Mouse (Mus musculus): ENCODE results near the gene Hivep3. TPM values are rescaled to one million over a fixed set of nuclear protein-coding genes. Genes with fewer than 3 reads are reported as not detected.

Gene Hivep3
- polyA plus RNA-seq, 1 experiment from 2014 or later = 3.2 TPM

GRCm38 (mm10) chr4:120120276-120120675 is 386.7 kb downstream of the Hivep3 start:
- Histone ChIP-seq H3K4me1 (peaks cover 8% of the 10 kb centered on the region), H3K9me3 (no peaks in the 10 kb centered on the region), H3K4me2 (no peak overlapping the region), H3K4me3 (no peak overlapping the region), H3K9ac (no peak overlapping the region), H3K36me3 (no peaks in the 10 kb centered on the region), H3K27ac (no peak overlapping the region), H3K27me3 (peaks cover 8% of the 10 kb centered on the region; the same call in 1 of the 2 replicates)
- ATAC-seq (ENCODE audit: insufficient number of reproducible peaks, low FRiP score, low TSS enrichment, low read depth) = no peak
- 30% methylated on average over 8 of the region's 8 CpGs for WGBS

DNA sequence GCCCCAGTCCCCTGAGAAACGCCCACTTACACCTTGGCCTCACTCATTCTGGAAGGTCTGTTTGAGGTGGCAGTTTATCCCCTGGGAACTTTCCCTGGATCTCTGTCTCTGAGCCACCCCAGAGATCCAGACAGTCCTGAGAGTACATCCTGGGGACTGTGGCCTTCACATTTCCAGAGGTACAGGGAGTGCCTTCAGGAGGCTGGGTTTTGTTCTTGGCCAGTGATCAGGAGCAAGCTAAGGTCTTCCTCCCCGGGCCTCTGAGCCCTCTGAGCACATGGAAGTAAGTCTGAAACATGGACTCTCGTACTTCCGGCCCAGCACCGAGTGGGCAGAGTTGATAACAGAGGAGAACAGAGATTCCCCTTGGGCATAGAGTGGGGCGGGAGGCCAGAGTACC is 391.1 kb downstream of the Hivep3 start:
- ATAC-seq (ENCODE audit: insufficient number of reproducible peaks, low FRiP score, low TSS enrichment, low read depth) = no peak
- H3K9me3 ChIP-seq = no peaks in the 10 kb centered on the region
- H3K9ac ChIP-seq = no peak overlapping the region
- peaks cover 34% of the 10 kb centered on the region for H3K4me1 ChIP-seq
- 75% methylated on average over 6 of the region's 6 CpGs for WGBS
- H3K4me3 ChIP-seq = no peak overlapping the region
- no peaks in the 10 kb centered on the region for H3K36me3 ChIP-seq
- H3K4me2 ChIP-seq = no peak overlapping the region
- peaks cover 6% of the 10 kb centered on the region; the same call in 1 of the 2 replicates for H3K27me3 ChIP-seq
- H3K27ac ChIP-seq = no peak overlapping the region

- ATAC-seq (ENCODE audit: insufficient number of reproducible peaks, low FRiP score, low TSS enrichment, low read depth) = no peak
- H3K4me2 ChIP-seq = no peak overlapping the region
- H3K36me3 ChIP-seq = no peaks in the 10 kb centered on the region
- H3K4me1 ChIP-seq = peaks cover 34% of the 10 kb centered on the region
- H3K27me3 ChIP-seq = 0 out of 2 replicates have a peak, but pooled peaks cover 5% of the 10 kb centered on the region
- no peak overlapping the region for H3K9ac ChIP-seq
- H3K9me3 ChIP-seq = no peaks in the 10 kb centered on the region
- H3K27ac ChIP-seq = peak overlapping the region; percentile 43
- H3K4me3 ChIP-seq = no peak overlapping the region
- 49% methylated on average over 6 of the region's 6 CpGs for WGBS
These were observed 392.5 kb downstream of the Hivep3 start for GRCm38 (mm10) chr4:120126047-120126446.

- no peak overlapping the region for H3K4me3 ChIP-seq
- H3K4me1 ChIP-seq = peaks cover 34% of the 10 kb centered on the region
- H3K27ac ChIP-seq = no peak overlapping the region
- no peaks in the 10 kb centered on the region for H3K36me3 ChIP-seq
- no peak for ATAC-seq (ENCODE audit: insufficient number of reproducible peaks, low FRiP score, low TSS enrichment, low read depth)
- 0 out of 2 replicates have a peak, but pooled peaks cover 5% of the 10 kb centered on the region for H3K27me3 ChIP-seq
- 79% methylated on average over 3 of the region's 3 CpGs for WGBS
- no peaks in the 10 kb centered on the region for H3K9me3 ChIP-seq
- no peak overlapping the region for H3K9ac ChIP-seq
- H3K4me2 ChIP-seq = no peak overlapping the region
These were observed 393.7 kb downstream of the Hivep3 start for GRCm38 (mm10) chr4:120127333-120127732.

GRCm38 (mm10) chr4:120128033-120128432 is 394.4 kb downstream of the Hivep3 start:
- Histone ChIP-seq H3K36me3 (no peaks in the 10 kb centered on the region), H3K4me2 (no peak overlapping the region), H3K4me3 (no peak overlapping the region), H3K9me3 (no peaks in the 10 kb centered on the region), H3K27me3 (0 out of 2 replicates have a peak, but pooled peaks cover 5% of the 10 kb centered on the region), H3K4me1 (peaks cover 34% of the 10 kb centered on the region), H3K27ac (no peak overlapping the region), H3K9ac (no peak overlapping the region)
- ATAC-seq (ENCODE audit: insufficient number of reproducible peaks, low FRiP score, low TSS enrichment, low read depth) = peak; percentile 49; the same call in 1 of the 2 replicates
- WGBS = 45% methylated on average over 4 of the region's 4 CpGs

DNA sequence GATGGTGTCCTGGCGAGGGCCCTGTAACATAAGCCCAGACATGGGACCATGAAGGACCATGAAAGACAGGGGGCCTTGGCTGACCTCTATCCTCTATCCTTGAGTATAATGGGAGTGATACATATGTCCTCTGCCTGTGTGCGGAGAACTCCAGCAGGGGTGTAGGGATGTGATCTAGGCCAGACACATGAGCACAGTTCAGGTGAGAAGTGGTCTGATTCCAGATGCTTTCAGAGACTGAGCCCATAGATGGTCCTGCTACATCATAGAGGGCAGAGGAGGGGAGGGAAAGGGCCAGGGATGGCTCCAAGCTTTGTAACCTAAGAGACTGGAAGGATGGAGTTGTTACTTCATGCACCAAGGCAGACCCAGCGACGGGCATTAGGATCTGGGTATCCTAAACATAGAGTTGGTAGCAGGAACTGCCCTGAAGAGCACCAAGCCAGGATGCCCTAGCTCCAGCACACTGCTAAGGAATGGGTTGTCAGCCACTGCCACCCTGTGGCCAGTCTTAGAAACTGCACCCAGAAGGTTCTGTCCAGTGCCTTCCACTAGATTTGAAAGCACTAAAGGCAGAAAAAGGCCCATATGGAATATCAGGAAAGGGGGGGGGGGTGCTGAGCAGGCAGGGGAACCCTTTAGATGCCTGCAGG is 395.8 kb downstream of the Hivep3 start:
- 45% methylated on average over 4 of the region's 4 CpGs for WGBS
- H3K4me2 ChIP-seq = no peak overlapping the region
- H3K36me3 ChIP-seq = no peaks in the 10 kb centered on the region
- no peak overlapping the region for H3K9ac ChIP-seq
- H3K27ac ChIP-seq = no peak overlapping the region
- peaks cover 34% of the 10 kb centered on the region for H3K4me1 ChIP-seq
- H3K9me3 ChIP-seq = no peaks in the 10 kb centered on the region
- no peak for ATAC-seq (ENCODE audit: insufficient number of reproducible peaks, low FRiP score, low TSS enrichment, low read depth)
- no peak overlapping the region for H3K4me3 ChIP-seq
- H3K27me3 ChIP-seq = no peaks in the 10 kb centered on the region

DNA sequence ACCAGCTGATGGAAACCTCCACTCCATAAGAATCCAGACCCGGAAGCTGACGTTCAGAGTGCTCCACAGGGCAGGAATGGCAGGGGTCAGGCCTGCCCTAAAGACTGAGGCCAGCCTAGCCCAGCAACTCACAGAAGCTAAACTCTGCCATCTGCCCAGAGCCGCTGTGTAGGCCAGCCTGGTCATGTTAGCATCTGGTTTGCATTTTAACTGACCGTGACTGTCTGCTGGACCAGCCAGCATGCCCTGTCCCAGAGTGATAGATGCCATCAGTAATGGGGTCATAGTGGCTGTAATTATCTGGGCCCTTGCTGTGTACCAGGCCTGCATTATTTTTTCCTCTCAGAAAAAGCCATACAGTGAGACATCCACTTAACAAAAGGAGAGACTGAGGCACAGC is 397.3 kb downstream of the Hivep3 start:
- H3K9me3 ChIP-seq = no peaks in the 10 kb centered on the region
- no peaks in the 10 kb centered on the region for H3K27me3 ChIP-seq
- H3K27ac ChIP-seq = no peak overlapping the region
- no peak overlapping the region for H3K9ac ChIP-seq
- H3K4me1 ChIP-seq = peaks cover 22% of the 10 kb centered on the region
- no peak; the same call in 1 of the 2 replicates for ATAC-seq (ENCODE audit: insufficient number of reproducible peaks, low FRiP score, low TSS enrichment, low read depth)
- no peaks in the 10 kb centered on the region for H3K36me3 ChIP-seq
- H3K4me2 ChIP-seq = no peak overlapping the region
- no peak overlapping the region for H3K4me3 ChIP-seq
- 35% methylated on average over 4 of the region's 4 CpGs for WGBS

DNA sequence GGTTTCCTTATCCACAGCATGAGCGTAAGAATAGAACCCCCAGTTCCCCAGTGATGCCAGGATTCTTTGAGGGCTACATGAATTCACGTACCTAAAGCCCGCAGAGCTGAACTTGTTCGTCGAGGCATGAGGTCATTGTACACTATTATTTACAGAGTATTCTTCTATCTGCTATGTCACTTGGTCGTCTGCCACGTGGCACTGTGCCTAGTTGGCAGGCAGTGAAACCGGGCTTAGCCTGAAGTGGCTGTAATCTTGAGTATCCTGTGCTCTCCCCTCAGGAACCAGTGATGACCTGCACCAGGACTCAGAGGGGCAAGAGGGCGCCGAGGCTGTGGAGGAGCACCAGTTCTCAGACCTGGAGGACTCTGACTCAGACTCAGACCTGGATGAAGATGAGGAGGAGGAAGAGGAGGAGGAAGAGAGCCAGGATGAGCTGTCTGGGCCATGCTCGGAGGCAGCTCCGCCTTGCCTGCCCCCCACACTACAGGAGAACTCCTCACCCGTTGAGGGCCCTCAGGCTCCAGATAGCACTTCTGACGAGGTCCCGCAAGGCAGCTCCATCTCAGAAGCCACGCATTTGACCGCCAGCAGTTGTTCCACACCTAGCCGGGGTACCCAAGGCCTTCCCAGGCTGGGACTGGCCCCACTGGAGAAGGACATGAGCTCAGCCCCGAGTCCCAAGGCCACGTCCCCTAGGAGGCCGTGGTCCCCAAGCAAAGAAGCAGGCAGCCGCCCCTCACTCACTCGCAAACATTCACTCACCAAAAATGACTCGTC is 398.0 kb downstream of the Hivep3 start:
- H3K4me1 ChIP-seq = peaks cover 18% of the 10 kb centered on the region
- H3K9me3 ChIP-seq = no peaks in the 10 kb centered on the region
- H3K27me3 ChIP-seq = no peaks in the 10 kb centered on the region
- ATAC-seq (ENCODE audit: insufficient number of reproducible peaks, low FRiP score, low TSS enrichment, low read depth) = no peak
- 65% methylated on average over 24 of the region's 24 CpGs for WGBS
- H3K27ac ChIP-seq = no peak overlapping the region
- no peak overlapping the region for H3K9ac ChIP-seq
- H3K36me3 ChIP-seq = no peaks in the 10 kb centered on the region
- no peak overlapping the region for H3K4me2 ChIP-seq
- H3K4me3 ChIP-seq = no peak overlapping the region

- 71% methylated on average over 6 of the region's 6 CpGs for WGBS
- H3K27me3 ChIP-seq = no peaks in the 10 kb centered on the region
- no peak overlapping the region for H3K4me3 ChIP-seq
- H3K4me1 ChIP-seq = peaks cover 6% of the 10 kb centered on the region; the same call in 1 of the 2 replicates
- no peak overlapping the region for H3K4me2 ChIP-seq
- ATAC-seq (ENCODE audit: insufficient number of reproducible peaks, low FRiP score, low TSS enrichment, low read depth) = no peak
- H3K9me3 ChIP-seq = no peaks in the 10 kb centered on the region
- no peak overlapping the region for H3K9ac ChIP-seq
- no peaks in the 10 kb centered on the region for H3K36me3 ChIP-seq
- no peak overlapping the region for H3K27ac ChIP-seq
These were observed 400.6 kb downstream of the Hivep3 start for GRCm38 (mm10) chr4:120134223-120134622.

DNA sequence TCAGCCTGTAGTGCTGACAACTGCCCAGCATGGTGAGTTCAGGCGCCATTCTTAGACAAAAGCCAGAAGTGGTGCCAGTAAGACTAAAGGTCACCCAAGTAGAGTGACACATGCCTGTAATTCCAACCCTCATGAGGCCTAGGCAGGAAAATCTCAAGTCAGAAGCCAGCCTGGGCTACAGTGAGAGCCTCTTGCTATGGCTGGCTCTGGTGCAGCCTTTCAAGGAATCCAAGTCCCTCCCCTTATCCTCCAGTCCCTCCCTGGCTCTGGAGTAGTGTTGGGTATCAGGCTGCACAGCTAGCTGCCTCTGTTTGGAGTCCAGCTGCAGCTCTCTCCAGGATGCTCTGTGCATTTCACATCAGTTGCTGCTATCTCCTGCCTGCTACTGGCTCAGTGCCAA is 408.2 kb downstream of the Hivep3 start:
- no peak overlapping the region for H3K9ac ChIP-seq
- H3K36me3 ChIP-seq = no peaks in the 10 kb centered on the region
- H3K4me2 ChIP-seq = no peak overlapping the region
- peaks cover 3% of the 10 kb centered on the region; the same call in 1 of the 2 replicates for H3K4me1 ChIP-seq
- no peaks in the 10 kb centered on the region for H3K27me3 ChIP-seq
- no peaks in the 10 kb centered on the region for H3K9me3 ChIP-seq
- no peak overlapping the region for H3K4me3 ChIP-seq
- no peak for ATAC-seq (ENCODE audit: insufficient number of reproducible peaks, low FRiP score, low TSS enrichment, low read depth)
- no peak overlapping the region for H3K27ac ChIP-seq
- 76% methylated on average over 1 of the region's 1 CpGs for WGBS

DNA sequence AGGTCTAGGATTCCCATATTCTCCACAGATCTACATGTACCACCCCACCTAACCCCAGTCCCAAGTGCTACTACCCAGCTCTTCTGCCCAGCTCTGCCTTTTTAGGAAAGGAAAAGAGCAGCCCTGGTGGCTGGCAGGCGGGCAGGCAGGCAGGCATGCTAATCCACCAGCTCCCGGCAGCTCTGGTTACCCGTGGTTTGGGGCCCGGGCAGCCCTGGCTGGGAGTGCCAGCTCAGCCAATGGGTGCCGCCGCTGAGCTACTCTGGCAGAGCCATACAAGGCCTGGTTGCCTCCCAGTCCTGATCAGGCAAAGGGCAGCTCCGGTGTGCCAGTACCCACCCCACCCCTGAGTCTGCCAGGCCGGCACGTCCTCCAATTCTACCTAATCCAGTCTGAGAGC is 409.3 kb downstream of the Hivep3 start:
- no peak overlapping the region for H3K4me3 ChIP-seq
- WGBS = 80% methylated on average over 9 of the region's 9 CpGs
- H3K4me2 ChIP-seq = no peak overlapping the region
- H3K27ac ChIP-seq = no peak overlapping the region
- ATAC-seq (ENCODE audit: insufficient number of reproducible peaks, low FRiP score, low TSS enrichment, low read depth) = no peak
- H3K36me3 ChIP-seq = no peaks in the 10 kb centered on the region
- H3K9me3 ChIP-seq = no peaks in the 10 kb centered on the region
- 0 out of 2 replicates have a peak, but pooled peaks cover 2% of the 10 kb centered on the region for H3K4me1 ChIP-seq
- no peaks in the 10 kb centered on the region for H3K27me3 ChIP-seq
- H3K9ac ChIP-seq = no peak overlapping the region

DNA sequence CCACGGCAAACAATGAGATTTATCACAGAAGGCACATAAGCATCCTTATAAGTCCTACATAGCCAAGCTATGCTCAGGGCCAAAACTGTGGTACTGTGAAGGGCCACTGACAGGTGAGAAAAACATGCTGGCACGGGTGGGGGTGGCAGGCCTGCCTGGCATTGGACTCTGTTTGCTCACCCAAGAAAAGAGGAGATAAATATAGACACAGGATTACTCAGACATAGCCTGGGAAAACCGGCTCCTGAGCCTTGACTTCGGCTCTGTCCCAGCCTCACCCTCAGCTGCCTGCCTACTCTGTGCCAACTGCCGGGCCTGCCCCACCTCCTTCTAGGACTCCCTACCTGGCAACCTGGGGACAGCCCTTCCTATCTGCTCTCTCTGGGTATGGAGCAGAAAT is 410.8 kb downstream of the Hivep3 start:
- Histone ChIP-seq H3K27ac (no peak overlapping the region), H3K4me1 (peaks cover 14% of the 10 kb centered on the region), H3K9ac (no peak overlapping the region), H3K9me3 (no peaks in the 10 kb centered on the region), H3K36me3 (no peaks in the 10 kb centered on the region), H3K4me2 (no peak overlapping the region), H3K4me3 (no peak overlapping the region), H3K27me3 (no peaks in the 10 kb centered on the region)
- 77% methylated on average over 5 of the region's 5 CpGs for WGBS
- ATAC-seq (ENCODE audit: insufficient number of reproducible peaks, low FRiP score, low TSS enrichment, low read depth) = no peak
